In genomic region chr12:11265382-11266281, GRCm38 (mm10) we compare ENCODE assay signal across 7 mouse cellular contexts. TPM values are rescaled to one million over a fixed set of nuclear protein-coding genes. Genes with fewer than 3 reads are reported as not detected.
A peak's percentile ranks its signal among the peaks of the same experiment; 100 is the strongest.
DNase-seq lines count a peak whose midpoint lies in the region; ATAC-seq and TF ChIP-seq lines count a peak whose summit lies in the region.

Gene Gen1, minus strand, starts transcription at chr12:11265801.
Gene Smc6, plus strand, starts transcription at chr12:11265886.

- H3K4me2 ChIP-seq in intestine, postnatal 0 days (replicated peaks; ENCODE audit: low read depth), result peak within 1 kb of the TSS; percentile 96
- peak within 1 kb of the TSS; percentile 85 for H3K4me2 ChIP-seq in midbrain, embryonic 12.5 days (replicated peaks)

- peak; percentile 97 for DNase-seq in adrenal gland, postnatal 10 days
- peak; percentile 98 for DNase-seq in embryonic facial prominence, embryonic 10.5 days (ENCODE audit: low spot score)
- peak; percentile 45 for DNase-seq in gonadal fat pad, adult 2 months (ENCODE audit: low read depth)
- peak; percentile 95 for DNase-seq in left cerebral cortex, postnatal 4 days

- peak; percentile 99 for ATAC-seq in intestine, postnatal 0 days
- ATAC-seq in midbrain, embryonic 12.5 days (ENCODE audit: low FRiP score, low read depth), result peak; percentile 99

- H3K4me1 ChIP-seq in embryonic facial prominence, embryonic 10.5 days, result peaks cover 31% of the 10 kb centered on the region
- H3K4me1 ChIP-seq in intestine, postnatal 0 days (replicated peaks; ENCODE audit: control insufficient read depth, insufficient read depth, low read length), result peaks cover 6% of the 10 kb centered on the region; the same call in 1 of the 2 replicates
- peaks cover 33% of the 10 kb centered on the region for H3K4me1 ChIP-seq in midbrain, embryonic 12.5 days
- H3K4me1 ChIP-seq in small intestine, adult 2 months (ENCODE audit: control insufficient read depth, insufficient read depth, insufficient read length, low read length), result peaks cover 3% of the 10 kb centered on the region; the same call in 1 of the 2 replicates

- peak within 1 kb of the TSS; percentile 85 for H3K9ac ChIP-seq in intestine, postnatal 0 days (ENCODE audit: low read depth, low read length)
- H3K9ac ChIP-seq in midbrain, embryonic 12.5 days (replicated peaks), result peak within 1 kb of the TSS; percentile 97

- peak within 1 kb of the TSS; percentile 97 for H3K27ac ChIP-seq in embryonic facial prominence, embryonic 10.5 days (replicated peaks)
- H3K27ac ChIP-seq in intestine, postnatal 0 days (ENCODE audit: low read depth, low read length), result peak within 1 kb of the TSS; percentile 93
- peak within 1 kb of the TSS; percentile 91 for H3K27ac ChIP-seq in midbrain, embryonic 12.5 days (replicated peaks)
- peak within 1 kb of the TSS; percentile 91 for H3K27ac ChIP-seq in small intestine, adult 2 months (ENCODE audit: insufficient read depth, low read depth, low read length)

- peak within 1 kb of the TSS; percentile 88 for H3K4me3 ChIP-seq in embryonic facial prominence, embryonic 10.5 days
- H3K4me3 ChIP-seq in intestine, postnatal 0 days (ENCODE audit: low read depth, low read length), result peak within 1 kb of the TSS; percentile 79
- peak within 1 kb of the TSS; percentile 94 for H3K4me3 ChIP-seq in midbrain, embryonic 12.5 days
- H3K4me3 ChIP-seq in small intestine, adult 2 months (ENCODE audit: low read depth, low read length), result peak within 1 kb of the TSS; percentile 96

- peak; percentile 46 for TF ChIP-seq CTCF in intestine, postnatal 0 days (IDR thresholded peaks at IDR 0.05; ENCODE audit: low read depth)
- TF ChIP-seq CTCF in small intestine, adult 2 months (IDR thresholded peaks at IDR 0.05; ENCODE audit: extremely low read depth, insufficient read length, insufficient replicate concordance, low read depth, low read length), result no peak

- intact Hi-C loops in left cerebral cortex, postnatal 4 days (cut with DNase I), result loop anchor here (10.0 kb wide), 1 partner anchor 71 kb away; no protein-coding TSS in a partner anchor

- H3K9me3 ChIP-seq in embryonic facial prominence, embryonic 10.5 days, result no peaks in the 10 kb centered on the region
- H3K9me3 ChIP-seq in intestine, postnatal 0 days (ENCODE audit: control insufficient read depth), result no peaks in the 10 kb centered on the region
- H3K9me3 ChIP-seq in midbrain, embryonic 12.5 days, result no peaks in the 10 kb centered on the region

- WGBS in embryonic facial prominence, embryonic 10.5 days, result under 1% methylated on average over 83 of the region's 83 CpGs
- WGBS in intestine, postnatal 0 days, result under 1% methylated on average over 74 of the region's 83 CpGs
- under 1% methylated on average over 64 of the region's 83 CpGs for WGBS in midbrain, embryonic 12.5 days
- WGBS in small intestine, adult 2 months, result under 1% methylated on average over 82 of the region's 83 CpGs

- peaks cover 5% of the 10 kb centered on the region; the same call in 1 of the 2 replicates for H3K36me3 ChIP-seq in embryonic facial prominence, embryonic 10.5 days (replicated peaks)
- H3K36me3 ChIP-seq in intestine, postnatal 0 days (ENCODE audit: control insufficient read depth, insufficient read depth), result no peaks in the 10 kb centered on the region
- no peaks in the 10 kb centered on the region for H3K36me3 ChIP-seq in midbrain, embryonic 12.5 days
- no peaks in the 10 kb centered on the region for H3K36me3 ChIP-seq in small intestine, adult 2 months (ENCODE audit: control insufficient read depth, insufficient read depth, low read length)

- TF ChIP-seq POLR2A in small intestine, adult 2 months (IDR thresholded peaks at IDR 0.05; ENCODE audit: low read depth, low read length), result peak; percentile 85

- H3K27me3 ChIP-seq in embryonic facial prominence, embryonic 10.5 days (replicated peaks; ENCODE audit: low read depth, poor library complexity, severe bottlenecking), result no peaks in the 10 kb centered on the region
- no peaks in the 10 kb centered on the region for H3K27me3 ChIP-seq in intestine, postnatal 0 days (replicated peaks; ENCODE audit: control insufficient read depth, insufficient read depth, low read length)
- no peaks in the 10 kb centered on the region for H3K27me3 ChIP-seq in midbrain, embryonic 12.5 days
- H3K27me3 ChIP-seq in small intestine, adult 2 months (ENCODE audit: control insufficient read depth, insufficient read depth, low read length), result no peaks in the 10 kb centered on the region

RNA-seq across cellular contexts. Expression of gene Gen1, which starts in this region (rescaled TPM):
- 1 to 10 TPM; 5.6 to 7.6 TPM for total RNA-seq in adrenal gland, postnatal 10 days (2021)
- polyA plus RNA-seq in embryonic facial prominence, embryonic 10.5 days (2016; fragmentation: Nextera tagmentation; extraction: Ambion mirVana), result 17.2 and 20.0 TPM in 2 replicates
- polyA plus RNA-seq in gonadal fat pad, adult 2 months (2012; rRNA removed), result 0.54 and 1.3 TPM in 2 replicates
- polyA plus RNA-seq in intestine, postnatal 0 days (2015; fragmentation: Nextera tagmentation; extraction: Ambion mirVana), result 1.1 and 1.2 TPM in 2 replicates
- total RNA-seq in left cerebral cortex, postnatal 4 days (2021), result 1 to 10 TPM; 5.4 to 6.4 TPM
- polyA plus RNA-seq in midbrain, embryonic 12.5 days (2016; fragmentation: Nextera tagmentation; extraction: Ambion mirVana), result 10.9 and 11.6 TPM in 2 replicates
- polyA plus RNA-seq in small intestine, adult 2 months (2012; rRNA removed), result 0.04 and 0.18 TPM in 2 replicates

RNA-seq across cellular contexts. Expression of gene Smc6, which starts in this region (rescaled TPM):
- total RNA-seq in adrenal gland, postnatal 10 days (2021), result 10 to 100 TPM; 50.0 to 58.1 TPM
- polyA plus RNA-seq in embryonic facial prominence, embryonic 10.5 days (2016; fragmentation: Nextera tagmentation; extraction: Ambion mirVana), result 134 and 135 TPM in 2 replicates
- 11.4 and 13.8 TPM in 2 replicates for polyA plus RNA-seq in gonadal fat pad, adult 2 months (2012; rRNA removed)
- polyA plus RNA-seq in intestine, postnatal 0 days (2015; fragmentation: Nextera tagmentation; extraction: Ambion mirVana), result 71.1 and 73.6 TPM in 2 replicates
- 10 to 100 TPM; 41.1 to 43.1 TPM for total RNA-seq in left cerebral cortex, postnatal 4 days (2021)
- 137 and 154 TPM in 2 replicates for polyA plus RNA-seq in midbrain, embryonic 12.5 days (2016; fragmentation: Nextera tagmentation; extraction: Ambion mirVana)
- polyA plus RNA-seq in small intestine, adult 2 months (2012; rRNA removed), result 0.95 and 1.4 TPM in 2 replicates

Comparison
In these comparisons a context has a peak if more than half of its experiments do, and no peak if none do; other contexts are left out.
1. Peak in every context shown above with its lines: DNase-seq, ATAC-seq, H3K4me3 ChIP-seq and H3K27ac ChIP-seq.
2. DNase-seq: peak in every context shown above with its lines; median percentile 98 in embryonic facial prominence, embryonic 10.5 days; 97 in adrenal gland, postnatal 10 days; 95 in left cerebral cortex, postnatal 4 days; 45 in gonadal fat pad, adult 2 months.